Mouse (Mus musculus): Measurements from ENCODE around the gene Slc9a3r2.

The Slc9a3r2 gene

DNA sequence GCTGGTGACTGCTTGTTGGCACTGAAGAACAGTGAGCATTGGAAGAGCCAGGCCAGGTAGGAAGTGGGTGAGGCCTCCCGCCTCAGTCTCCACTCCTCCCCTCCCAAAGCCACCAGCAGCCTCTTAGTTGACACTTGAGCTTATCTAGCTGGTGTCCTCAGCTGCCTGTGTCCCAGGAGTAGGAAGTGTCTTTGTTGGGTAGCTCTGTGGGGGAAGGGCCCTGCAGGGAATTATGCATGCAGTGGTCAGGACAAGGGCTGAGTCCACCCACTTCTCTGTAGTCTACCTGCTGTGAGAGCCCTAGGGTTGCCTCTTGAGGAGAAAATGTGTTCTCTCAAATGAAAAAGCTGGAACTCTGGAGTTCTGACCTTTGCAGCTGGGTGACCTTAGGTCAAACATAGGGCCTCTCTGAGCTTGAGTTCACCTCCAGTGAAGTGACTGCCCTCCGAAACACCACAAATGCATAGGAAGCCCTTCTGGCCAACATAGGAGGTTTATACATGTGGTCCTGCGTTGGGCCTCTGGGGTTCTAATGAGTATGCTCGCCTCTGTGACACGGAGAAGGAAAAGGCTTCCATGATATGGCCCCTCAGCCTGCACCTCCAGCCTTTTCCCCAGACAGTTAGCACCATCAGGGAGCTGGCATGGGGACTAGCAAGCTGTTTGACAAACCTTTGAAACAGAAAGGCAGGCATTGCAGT is 13.2 kb downstream of the Slc9a3r2 start:
- DNase-seq (ENCODE audit: low spot score in 2 of 2), result no peak

DNA sequence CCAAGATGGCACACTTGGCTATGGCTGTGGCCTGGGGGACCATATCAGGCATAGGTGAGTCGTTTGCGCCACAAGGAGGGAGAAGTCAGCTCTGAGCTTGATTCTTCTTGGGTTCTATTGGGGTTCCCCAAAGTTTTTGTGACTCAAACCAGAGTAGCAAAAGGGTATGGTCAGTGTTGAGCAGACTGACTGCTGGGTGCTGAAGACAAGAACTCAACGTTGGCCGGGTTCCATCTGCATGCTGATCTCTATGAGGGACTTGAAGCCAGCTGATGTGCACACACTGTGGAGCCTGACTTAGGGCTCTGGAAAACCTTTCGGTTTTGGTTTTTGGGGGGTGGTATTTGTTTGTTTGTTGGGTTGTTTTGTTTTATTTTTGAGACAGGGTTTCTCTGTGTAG is 14.4 kb downstream of the Slc9a3r2 start:
- DNase-seq (ENCODE audit: low spot score in 2 of 2), result no peak

DNA sequence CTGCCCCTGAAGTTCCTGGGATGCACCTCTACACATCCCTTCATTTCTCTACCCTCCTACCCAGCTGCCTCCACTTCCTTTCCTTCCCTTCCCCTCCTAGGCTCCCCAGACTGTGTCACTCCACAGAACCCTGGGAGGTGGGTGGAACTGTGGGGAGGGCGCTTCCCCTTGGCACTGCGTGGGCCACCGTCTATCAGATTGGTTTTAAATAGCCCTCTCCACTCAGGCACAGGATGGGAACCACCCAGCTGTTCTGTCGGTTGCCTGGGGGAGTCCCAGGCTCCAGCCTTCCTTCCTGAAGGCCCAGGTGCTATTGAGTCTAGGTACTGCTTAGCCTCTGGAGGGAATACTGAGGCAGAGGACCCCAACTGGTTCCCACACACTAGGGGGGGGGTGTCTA is 15.1 kb downstream of the Slc9a3r2 start:
- DNase-seq (ENCODE audit: low spot score in 2 of 2), result no peak

DNA sequence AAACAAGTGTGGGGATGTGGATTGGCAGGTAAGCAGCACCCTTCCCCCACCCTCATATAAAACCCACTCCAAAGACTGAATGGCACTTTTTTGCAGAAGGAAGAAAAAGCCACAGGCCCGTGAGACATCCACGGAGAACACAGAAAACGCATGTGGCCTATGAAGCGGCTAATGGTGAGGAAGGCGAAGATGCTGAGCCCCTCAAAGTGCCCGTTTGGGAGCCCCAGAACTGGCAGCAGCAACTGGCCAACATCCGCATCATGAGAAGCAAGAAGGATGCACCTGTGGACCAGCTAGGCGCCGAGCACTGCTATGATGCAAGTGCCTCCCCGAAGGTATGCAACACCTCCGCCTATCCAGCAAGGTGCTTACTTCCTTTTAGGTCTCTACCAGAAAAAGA is 16.3 kb downstream of the Slc9a3r2 start:
- DNase-seq (ENCODE audit: low spot score in 2 of 2), result no peak

DNA sequence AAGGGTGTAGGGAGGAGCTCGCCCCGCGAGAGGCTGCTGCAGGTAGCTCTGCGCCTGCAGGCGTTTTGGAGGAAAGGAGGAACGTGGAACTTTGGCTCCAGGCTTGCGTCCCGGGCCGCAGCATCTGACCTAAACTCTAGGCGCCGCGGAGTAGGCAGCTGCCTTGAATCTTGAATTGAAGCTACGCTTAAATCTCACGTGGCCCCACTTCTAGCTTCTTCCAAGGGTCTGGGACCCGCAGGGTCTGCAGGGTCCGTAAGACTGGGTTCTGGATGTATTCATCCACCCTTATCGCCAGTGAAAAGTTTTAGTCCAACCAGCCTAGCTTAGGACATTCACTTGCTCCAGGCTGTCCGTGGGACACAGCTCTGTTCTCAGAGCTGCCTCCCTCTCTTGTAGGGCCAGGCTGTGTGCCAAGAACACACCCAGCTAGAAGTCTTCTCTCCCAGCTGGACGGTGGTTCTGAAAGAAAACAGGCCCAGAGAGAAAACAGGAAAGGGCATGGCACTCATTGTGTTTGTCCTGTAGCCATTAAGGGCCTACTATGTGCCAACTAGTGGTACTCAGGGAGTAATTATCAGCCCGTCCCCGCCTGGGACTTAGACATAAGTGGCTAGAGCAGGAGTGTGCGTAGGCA is 17.2 kb downstream of the Slc9a3r2 start:
- DNase-seq (ENCODE audit: low spot score in 2 of 2), result peak; percentile 39 to 55

DNA sequence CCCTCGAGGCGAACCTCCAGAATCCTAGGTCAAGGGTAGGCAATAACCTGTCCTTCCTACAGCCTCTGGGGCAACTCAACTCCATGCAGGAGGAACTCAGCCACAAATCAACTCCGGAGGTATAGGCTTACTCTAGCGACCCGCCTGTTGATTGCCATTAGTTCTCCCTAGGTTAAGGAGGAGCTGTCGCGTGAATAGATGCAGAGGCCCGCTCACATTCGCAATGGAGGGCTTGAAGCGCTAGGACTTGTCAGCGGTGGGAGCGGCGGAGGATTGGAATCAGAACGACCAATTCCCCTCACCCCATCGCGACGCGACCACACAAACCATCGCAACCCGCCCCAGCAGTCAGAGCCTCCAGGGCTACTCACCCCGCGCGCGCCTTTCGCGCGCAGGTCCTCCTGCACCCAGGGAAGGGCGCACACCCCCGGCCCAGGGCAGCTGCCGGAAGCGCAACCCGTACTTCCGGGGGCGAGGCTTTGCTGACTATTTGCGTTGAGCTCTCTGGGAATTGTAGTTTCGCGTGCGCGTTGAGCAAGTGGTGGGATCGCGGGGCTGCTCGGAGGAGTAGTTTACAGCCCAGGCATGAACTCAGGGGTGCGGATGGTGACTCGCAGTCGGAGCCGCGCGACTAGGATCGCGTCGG is 17.8 kb downstream of the Slc9a3r2 start, which contains the start of the genes Tsc2 and Nthl1:
TSS of gene Tsc2 (minus strand) at position 464 of the 646 bp plus-strand sequence.
TSS of gene Nthl1 (plus strand) at position 514 of the 646 bp plus-strand sequence.
- peak; percentile 77 to 79 for DNase-seq (ENCODE audit: low spot score in 2 of 2)

DNA sequence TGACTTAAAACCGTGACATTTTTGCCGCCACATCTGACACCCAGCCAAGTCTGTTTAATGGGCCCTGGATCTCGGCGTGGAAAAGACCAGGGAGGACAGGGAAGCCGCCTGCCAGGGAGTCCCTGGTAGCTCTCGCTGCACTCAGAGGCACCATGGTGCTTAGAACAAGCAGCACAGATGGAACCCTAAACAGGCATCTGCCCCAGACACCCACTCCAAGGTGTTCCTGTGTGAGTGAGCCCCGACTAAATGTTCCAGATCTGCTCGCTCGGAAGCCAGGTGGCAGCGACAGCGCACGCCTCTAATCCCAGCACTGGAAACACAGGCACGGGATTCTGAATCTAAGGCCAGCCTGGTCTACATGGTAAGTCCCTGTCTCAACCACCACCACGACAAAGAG is 20.1 kb downstream of the Slc9a3r2 start:
- DNase-seq (ENCODE audit: low spot score in 2 of 2), result no peak

DNA sequence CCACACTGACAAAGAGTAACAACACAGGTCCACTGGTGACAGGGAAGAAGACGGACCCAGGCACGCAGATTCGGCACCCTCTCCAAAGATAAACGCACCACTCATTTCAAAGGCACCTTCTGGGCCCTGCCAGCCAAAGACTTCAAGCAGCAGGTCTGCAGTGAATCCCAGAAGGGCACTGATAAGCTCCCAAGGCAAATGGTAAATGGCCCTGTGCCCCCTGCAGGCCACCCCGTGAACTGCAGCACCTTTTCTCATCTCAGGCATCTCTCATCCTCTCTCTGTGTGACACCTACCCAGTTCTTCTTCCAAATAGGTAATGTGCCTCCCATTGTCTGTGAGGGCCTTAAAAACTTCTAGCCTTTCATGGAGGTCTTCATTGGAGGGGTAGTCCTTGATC is 21.5 kb downstream of the Slc9a3r2 start:
- DNase-seq (ENCODE audit: low spot score in 2 of 2), result peak in 1 of 2 experiments; percentile 76

DNA sequence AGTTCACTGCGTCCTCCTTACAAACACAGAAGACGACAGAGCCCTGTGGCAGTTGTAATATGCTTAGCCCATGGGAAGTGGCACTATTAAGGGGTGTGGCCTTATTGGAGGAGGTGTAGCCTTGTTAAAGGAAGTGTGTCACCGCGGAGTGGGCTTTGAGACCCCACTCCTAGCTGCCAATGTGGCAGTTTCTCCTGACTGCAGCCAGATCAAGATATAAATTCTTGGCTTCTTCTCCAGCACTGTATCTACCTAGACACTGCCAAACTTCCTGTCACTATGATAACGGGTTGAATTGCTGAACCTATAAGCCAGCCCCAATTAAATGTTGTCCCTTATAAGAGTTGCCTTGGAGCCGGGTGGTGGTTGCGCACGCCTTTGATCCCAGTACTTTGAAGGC is 24.7 kb downstream of the Slc9a3r2 start:
- no peak for DNase-seq (ENCODE audit: low spot score in 2 of 2)

DNA sequence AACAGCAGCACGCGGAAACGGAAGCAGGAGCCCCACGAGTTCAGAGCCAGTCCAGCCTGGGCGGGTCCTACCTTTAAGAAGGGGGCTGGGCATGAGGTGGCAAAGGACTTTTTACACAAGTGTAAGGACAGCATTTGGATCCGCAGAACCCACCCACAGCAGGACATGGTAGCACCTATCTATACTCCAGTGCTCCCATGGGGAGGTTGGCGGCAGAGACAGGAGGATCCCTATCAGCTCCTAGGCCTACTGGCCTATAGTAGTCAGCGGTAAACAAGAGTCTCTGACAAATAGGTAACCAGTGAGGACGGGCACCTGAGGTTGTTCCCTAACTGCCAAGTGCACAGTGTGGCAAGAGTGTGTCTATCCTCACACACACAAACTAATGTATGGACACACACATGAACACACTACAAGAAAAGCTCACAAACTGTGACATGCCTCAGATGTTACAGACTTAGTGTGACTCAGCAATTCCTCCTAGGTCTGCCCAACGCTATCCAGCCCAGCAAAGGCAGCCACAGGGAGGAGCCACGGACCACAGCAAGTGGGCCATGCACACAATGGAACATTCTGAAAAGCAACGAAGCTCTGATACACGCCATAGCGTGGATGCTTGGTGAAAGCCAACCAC is 32.4 kb downstream of the Slc9a3r2 start:
- DNase-seq (ENCODE audit: low spot score in 2 of 2), result no peak

DNA sequence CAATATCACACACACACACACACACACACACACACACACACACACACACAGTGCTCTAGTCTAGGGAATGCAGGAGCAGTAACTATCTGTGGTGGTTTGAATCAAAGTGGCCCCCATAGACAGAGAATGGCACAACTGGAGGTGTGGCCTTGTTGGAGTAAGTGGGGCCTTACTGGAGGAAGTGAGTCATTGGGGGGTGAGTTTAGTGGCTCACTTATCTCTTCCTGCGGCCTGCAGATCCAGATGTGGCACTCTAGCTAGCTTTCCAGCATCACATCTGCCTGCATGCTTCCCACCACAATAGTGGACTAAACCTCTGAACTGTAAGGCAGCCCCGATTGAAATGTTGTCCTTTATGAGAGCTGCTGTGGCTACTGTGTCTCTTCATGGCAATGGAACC is 39.4 kb downstream of the Slc9a3r2 start:
- DNase-seq (ENCODE audit: low spot score in 2 of 2), result no peak

DNA sequence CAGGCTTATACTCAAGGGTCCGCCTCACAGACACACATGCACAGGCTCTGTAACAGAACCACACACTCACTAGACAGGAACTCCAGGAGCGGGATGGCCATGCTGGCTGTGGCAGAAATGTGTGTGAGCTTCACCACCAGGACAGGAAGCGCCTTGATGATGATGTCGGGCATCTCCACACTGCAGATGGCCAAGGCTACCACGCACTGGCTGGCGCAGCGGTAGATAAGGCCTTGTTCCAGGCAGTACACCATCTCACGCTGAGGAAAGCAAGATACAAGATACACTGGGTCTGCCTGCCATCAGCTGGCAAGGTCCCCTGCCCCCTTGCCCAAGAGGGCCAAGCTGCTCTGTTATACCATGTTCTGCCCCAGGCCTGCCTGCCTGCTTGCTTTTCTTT is 41.3 kb downstream of the Slc9a3r2 start:
- DNase-seq (ENCODE audit: low spot score in 2 of 2), result no peak

DNA sequence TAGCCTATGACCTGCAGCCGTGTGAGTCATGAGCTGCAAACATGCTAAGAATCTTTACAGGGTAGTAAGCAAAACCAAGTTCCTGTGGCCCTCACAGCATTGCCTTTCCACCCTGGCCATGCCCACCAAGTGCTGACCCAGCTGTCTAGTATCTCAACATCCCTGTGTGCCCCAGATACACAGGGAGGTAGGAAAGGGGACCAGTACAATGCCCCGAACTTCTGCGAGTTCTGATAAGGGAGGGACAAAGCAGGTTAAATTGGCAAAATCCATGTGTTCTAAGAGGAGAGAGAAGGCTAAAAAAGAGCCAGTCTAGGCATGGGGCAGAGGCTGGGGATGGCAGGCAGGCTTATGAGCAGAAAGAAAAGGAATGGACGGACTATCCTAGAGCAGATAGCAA is 41.8 kb downstream of the Slc9a3r2 start:
- DNase-seq (ENCODE audit: low spot score in 2 of 2), result no peak

DNA sequence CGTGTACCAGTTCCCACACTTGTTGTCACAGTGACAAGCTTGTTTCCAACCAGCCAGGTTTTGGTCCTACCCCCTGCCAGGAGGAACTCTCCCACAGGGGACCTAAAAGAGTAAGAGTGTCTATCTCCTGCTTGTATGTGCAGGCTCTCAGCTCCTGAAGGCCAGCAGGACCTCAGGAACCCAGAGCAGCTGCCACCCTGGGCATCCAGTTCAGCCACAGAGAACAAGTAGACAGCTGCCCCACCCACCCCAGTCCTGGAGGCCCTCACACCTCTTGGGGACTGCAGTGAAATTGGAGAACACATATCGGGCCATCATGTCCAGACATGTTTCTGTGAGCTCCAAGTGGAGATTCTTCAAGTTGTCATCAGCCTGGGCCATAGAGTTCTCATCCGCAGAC is 45.6 kb downstream of the Slc9a3r2 start:
- DNase-seq (ENCODE audit: low spot score in 2 of 2), result no peak

DNA sequence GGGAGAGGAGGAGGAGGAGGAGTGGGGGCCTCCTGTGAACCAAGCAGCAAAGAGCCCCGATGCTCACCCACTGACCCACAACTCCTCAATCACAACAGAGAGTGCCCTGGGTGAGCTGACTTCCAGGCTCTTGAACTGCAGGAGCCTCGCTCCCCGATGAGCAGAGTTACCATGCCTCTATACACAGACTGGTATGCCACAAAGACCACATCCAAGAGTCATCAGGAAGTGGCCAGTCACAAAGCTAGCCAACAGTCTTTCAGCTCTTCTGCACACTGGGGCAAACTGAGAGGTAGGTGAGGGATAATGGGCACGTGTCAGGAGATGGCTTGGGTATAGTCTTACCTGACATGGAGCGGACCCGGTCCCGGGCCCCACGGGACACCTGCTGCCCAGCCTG is 46.2 kb downstream of the Slc9a3r2 start:
- no peak for DNase-seq (ENCODE audit: low spot score in 2 of 2)

DNA sequence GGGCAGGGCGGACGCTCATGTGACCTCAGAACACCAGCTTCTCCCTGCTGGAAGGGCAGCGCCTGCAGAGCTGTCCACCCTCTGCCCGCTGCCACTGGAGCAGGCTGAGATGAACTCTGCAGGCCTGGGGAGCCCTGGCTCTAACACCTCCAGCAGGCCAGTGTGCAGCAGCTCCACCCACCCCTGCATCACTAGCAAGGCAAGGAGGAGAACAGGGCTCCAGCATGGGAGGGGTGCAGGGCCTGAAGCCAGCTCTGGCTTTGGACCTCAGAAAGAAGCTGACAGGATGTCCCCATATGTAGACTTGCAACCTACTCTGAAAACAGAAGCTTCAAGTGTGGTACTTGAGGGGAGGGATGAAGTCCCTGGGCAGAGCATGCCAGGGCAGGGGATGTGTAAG is 49.6 kb downstream of the Slc9a3r2 start:
- DNase-seq (ENCODE audit: low spot score in 2 of 2), result no peak

DNA sequence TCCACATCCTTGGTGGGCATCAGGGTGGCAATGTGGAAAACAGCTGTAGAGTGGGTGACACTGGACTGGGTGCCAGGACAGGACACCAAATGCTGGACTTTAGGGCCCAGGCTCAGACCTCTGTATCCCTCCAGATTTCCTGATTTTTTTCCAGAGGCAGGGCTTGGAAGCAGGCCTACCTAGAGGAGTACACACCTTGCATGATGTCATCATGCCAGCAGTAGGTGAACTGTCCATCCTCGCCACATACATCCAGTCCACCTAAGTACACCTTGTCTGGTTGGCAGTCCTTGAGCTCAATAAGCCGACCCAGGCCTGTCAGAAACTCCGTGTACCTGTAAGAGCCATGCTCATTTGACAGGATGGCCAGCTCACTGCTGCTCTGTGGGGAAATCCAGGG is 52.1 kb downstream of the Slc9a3r2 start:
- DNase-seq (ENCODE audit: low spot score in 2 of 2), result no peak

DNA sequence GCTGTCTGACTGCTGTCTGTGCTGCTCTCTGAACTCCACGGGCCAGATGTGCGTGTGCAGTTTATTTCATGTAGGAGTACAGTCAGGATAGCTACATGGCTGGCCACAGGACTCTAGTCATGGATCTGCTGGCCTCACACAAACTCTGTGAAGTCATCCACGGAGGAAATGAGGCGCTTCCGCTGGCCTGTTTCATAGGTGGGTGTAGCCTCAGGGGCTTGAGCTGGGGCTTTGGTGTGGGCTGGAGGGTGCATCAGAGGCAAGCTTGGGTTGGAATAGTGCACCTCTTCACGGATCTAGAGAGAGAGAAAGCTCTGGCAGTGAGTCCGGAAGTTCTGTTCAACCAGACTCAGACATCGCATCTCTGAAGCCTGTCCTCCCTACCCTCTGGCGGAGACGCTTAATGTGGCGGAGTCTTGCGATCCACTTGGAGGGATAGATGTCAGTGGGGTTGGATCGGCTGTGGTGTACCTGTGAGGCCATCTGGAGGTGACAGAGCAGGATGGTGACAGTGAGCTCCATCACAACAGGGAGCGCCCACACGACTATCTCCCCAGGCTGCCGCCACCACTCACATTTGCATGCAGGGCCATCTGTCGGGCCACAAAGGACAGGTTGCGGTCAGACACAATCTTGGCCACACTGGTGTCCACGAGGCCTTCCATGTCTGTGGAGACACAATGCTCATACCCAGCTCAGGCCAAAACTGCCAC is 53.5 kb downstream of the Slc9a3r2 start:
- DNase-seq (ENCODE audit: low spot score in 2 of 2), result no peak

DNA sequence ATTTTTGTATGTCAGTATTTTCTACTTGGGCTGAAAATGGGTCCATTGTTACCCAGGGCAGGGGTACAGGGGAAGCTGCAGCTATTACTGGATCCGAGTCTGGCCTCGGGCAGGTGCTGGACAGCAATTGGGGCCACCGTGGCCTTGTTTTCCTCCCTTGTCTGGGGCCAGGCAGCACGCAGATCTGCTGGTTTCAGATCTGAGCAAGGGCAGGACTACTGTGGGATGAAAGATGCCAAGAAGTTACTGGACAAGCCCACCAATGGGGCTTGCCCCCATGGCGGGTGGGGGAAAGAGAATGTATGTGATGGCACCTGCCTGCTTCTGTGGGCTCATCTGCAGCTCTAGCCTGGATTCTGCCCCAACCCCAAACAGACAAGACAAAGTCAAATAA is 54.1 kb downstream of the Slc9a3r2 start:
- no peak for DNase-seq (ENCODE audit: low spot score in 2 of 2)

DNA sequence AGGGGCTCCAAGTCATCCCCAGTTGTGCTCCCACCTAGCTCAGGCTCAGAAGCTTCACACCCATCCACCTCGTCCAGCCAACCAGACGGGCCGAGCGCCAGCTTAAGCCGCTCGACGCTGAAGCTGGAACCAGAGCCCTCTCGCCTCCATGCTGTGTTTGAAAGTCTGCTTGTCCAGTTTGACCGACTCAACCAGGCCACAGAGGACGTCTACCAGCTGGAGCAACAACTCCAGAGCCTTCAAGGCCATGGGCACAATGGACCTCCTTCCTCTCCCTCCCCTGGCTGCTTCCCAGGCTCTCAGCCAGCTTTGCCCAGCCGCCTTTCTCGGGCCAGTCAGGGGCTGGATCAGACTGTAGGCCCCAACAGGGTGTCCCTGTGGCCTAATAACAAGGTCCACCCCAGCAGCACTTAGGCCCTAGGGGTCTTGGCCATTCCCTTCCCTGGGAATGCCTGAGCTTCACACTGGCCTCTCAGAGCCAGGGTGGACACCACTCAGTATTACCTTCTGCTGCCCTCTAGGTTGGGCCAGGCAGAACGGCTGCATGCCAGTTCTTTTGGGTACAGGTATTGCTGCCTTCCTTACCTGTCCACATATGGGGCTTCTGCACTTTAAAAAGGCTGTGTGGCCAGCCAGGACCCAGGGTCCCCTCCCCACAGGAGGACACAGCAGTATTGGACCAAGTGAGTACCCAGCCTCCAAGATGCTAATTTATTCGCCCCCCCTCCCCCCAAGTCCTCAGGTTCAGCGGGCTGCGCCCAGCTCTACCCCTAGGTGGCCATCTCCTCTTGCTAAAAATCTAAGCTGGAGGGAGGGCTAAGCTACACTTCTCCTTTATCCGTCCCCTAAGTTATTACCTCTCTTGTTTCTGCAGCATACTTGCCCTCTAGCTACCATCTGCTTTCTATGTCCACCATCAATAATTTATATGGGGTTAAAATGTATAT is 54.7 kb downstream of the Slc9a3r2 start:
- DNase-seq (ENCODE audit: low spot score in 2 of 2), result no peak
